In genomic region chr9:70049839-70050238, GRCm38 (mm10) we compare ENCODE assay signal across 18 mouse cellular contexts. TPM values are rescaled to one million over a fixed set of nuclear protein-coding genes. Genes with fewer than 3 reads are reported as not detected.
A peak's percentile ranks its signal among the peaks of the same experiment; 100 is the strongest.
DNase-seq lines count a peak whose midpoint lies in the region; ATAC-seq and TF ChIP-seq lines count a peak whose summit lies in the region.
"Had no signal": no experiment of that assay in that cellular context is flagged by ENCODE, and none has a peak within 500 bp of the region (broad histone marks: within the 10 kb centered on the region; RNA-seq: fewer than 3 reads in every experiment).

No protein-coding gene starts in this region.

- no peak for TF ChIP-seq CTCF in kidney, postnatal 0 days (IDR thresholded peaks at IDR 0.05; ENCODE audit: low read depth)
- TF ChIP-seq CTCF in E14TG2a.4 (conservative IDR thresholded peaks at IDR 0.05; ENCODE audit: low read length): no peak

- no peak overlapping the region for H3K4me3 ChIP-seq in kidney, postnatal 0 days (replicated peaks; ENCODE audit: low read depth, low read length)
- 0 out of 2 replicates have a peak overlapping the region, but pooled peaks have one; percentile 26 for H3K4me3 ChIP-seq in E14TG2a.4 (replicated peaks; ENCODE audit: low read length)
- no peak overlapping the region for H3K4me3 ChIP-seq in embryonic facial prominence, embryonic 13.5 days
- H3K4me3 ChIP-seq in stomach, embryonic 15.5 days (replicated peaks): no peak overlapping the region
- H3K4me3 ChIP-seq: limb, embryonic 15.5 days had no signal

- 12% methylated on average over 8 of the region's 8 CpGs for WGBS in kidney, postnatal 0 days
- WGBS in embryonic facial prominence, embryonic 13.5 days: 16% methylated on average over 8 of the region's 8 CpGs
- 16% methylated on average over 8 of the region's 8 CpGs for WGBS in stomach, embryonic 15.5 days

- no peak overlapping the region for H3K4me2 ChIP-seq in kidney, postnatal 0 days (ENCODE audit: low read length)
- peak overlapping the region; percentile 38 for H3K4me2 ChIP-seq in embryonic facial prominence, embryonic 13.5 days
- peak overlapping the region; percentile 12; the same call in 1 of the 2 replicates for H3K4me2 ChIP-seq in stomach, embryonic 15.5 days
- H3K4me2 ChIP-seq: limb, embryonic 15.5 days had no signal

- no peaks in the 10 kb centered on the region for H3K9me3 ChIP-seq in kidney, postnatal 0 days (replicated peaks; ENCODE audit: low read length)
- no peaks in the 10 kb centered on the region for H3K9me3 ChIP-seq in E14TG2a.4 (ENCODE audit: low read length)
- H3K9me3 ChIP-seq in embryonic facial prominence, embryonic 13.5 days: no peaks in the 10 kb centered on the region
- H3K9me3 ChIP-seq in stomach, embryonic 15.5 days: no peaks in the 10 kb centered on the region
- H3K9me3 ChIP-seq: G1E; limb, embryonic 15.5 days had no signal

- H3K27ac ChIP-seq in kidney, postnatal 0 days: no peak overlapping the region
- peak overlapping the region; percentile 11; the same call in 1 of the 2 replicates for H3K27ac ChIP-seq in embryonic facial prominence, embryonic 13.5 days
- peak overlapping the region; percentile 62; the same call in 1 of the 2 replicates for H3K27ac ChIP-seq in stomach, embryonic 15.5 days

- H3K36me3 ChIP-seq in kidney, postnatal 0 days (ENCODE audit: insufficient read depth, low read length): no peaks in the 10 kb centered on the region
- no peaks in the 10 kb centered on the region for H3K36me3 ChIP-seq in E14TG2a.4 (ENCODE audit: insufficient read depth, low read length)
- no peaks in the 10 kb centered on the region for H3K36me3 ChIP-seq in embryonic facial prominence, embryonic 13.5 days
- no peaks in the 10 kb centered on the region for H3K36me3 ChIP-seq in stomach, embryonic 15.5 days
- H3K36me3 ChIP-seq: G1E; limb, embryonic 15.5 days had no signal

- H3K9ac ChIP-seq in kidney, postnatal 0 days (ENCODE audit: low read depth, low read length): no peak overlapping the region
- H3K9ac ChIP-seq in embryonic facial prominence, embryonic 13.5 days: no peak overlapping the region
- H3K9ac ChIP-seq in stomach, embryonic 15.5 days: no peak overlapping the region
- H3K9ac ChIP-seq: limb, embryonic 15.5 days had no signal

- no peaks in the 10 kb centered on the region for H3K27me3 ChIP-seq in kidney, postnatal 0 days (ENCODE audit: insufficient read depth, low read length)
- no peaks in the 10 kb centered on the region for H3K27me3 ChIP-seq in E14TG2a.4 (ENCODE audit: insufficient read depth, low read length)
- no peaks in the 10 kb centered on the region for H3K27me3 ChIP-seq in embryonic facial prominence, embryonic 13.5 days
- H3K27me3 ChIP-seq in stomach, embryonic 15.5 days (replicated peaks): no peaks in the 10 kb centered on the region
- H3K27me3 ChIP-seq: limb, embryonic 15.5 days had no signal

- H3K4me1 ChIP-seq in kidney, postnatal 0 days (replicated peaks; ENCODE audit: insufficient read depth, low read length): peaks cover 3% of the 10 kb centered on the region; the same call in 1 of the 2 replicates
- peaks cover 56% of the 10 kb centered on the region for H3K4me1 ChIP-seq in E14TG2a.4 (replicated peaks; ENCODE audit: low read depth, low read length)
- H3K4me1 ChIP-seq in embryonic facial prominence, embryonic 13.5 days: peaks cover 22% of the 10 kb centered on the region
- H3K4me1 ChIP-seq in stomach, embryonic 15.5 days: peaks cover 33% of the 10 kb centered on the region; the same call in 1 of the 2 replicates

- ATAC-seq in kidney, postnatal 0 days (replicated peaks; ENCODE audit: low FRiP score, low read depth): no peak
- no peak for ATAC-seq in embryonic facial prominence, embryonic 13.5 days (ENCODE audit: insufficient number of reproducible peaks, insufficient read depth, low FRiP score, low TSS enrichment, low read depth)
- no peak for ATAC-seq in stomach, embryonic 15.5 days (ENCODE audit: insufficient read depth, low FRiP score, low read depth)
- ATAC-seq in frontal cortex, adult (ENCODE audit: low TSS enrichment): no peak
- ATAC-seq in CD4-positive, CD25-positive, alpha-beta regulatory T cell, adult 4 months: no peak
- ATAC-seq: forebrain, embryonic 14.5 days; inflammation-experienced regulatory T-cells, adult 6 months had no signal

- DNase-seq in kidney, postnatal 0 days (ENCODE audit: low spot score): peak; percentile 31
- no peak for DNase-seq in kidney, adult 9 months
- DNase-seq: cerebellum, adult 11 months; kidney, postnatal 36 days; thymus, postnatal 14 days had no signal

RNA-seq across cellular contexts. Expression of gene Gcnt3, which starts 12.0 kb away (rescaled TPM):
- polyA plus RNA-seq in kidney, postnatal 0 days (2015; fragmentation: Nextera tagmentation; extraction: Ambion mirVana): 2.6 and 2.9 TPM in 2 replicates
- polyA plus RNA-seq in embryonic facial prominence, embryonic 13.5 days (2015; fragmentation: Nextera tagmentation; extraction: Ambion mirVana): 0.07 TPM in 1 of 2 replicates, not detected in the other
- polyA plus RNA-seq in stomach, embryonic 15.5 days (2015; fragmentation: Nextera tagmentation; extraction: Ambion mirVana): 12.0 and 12.6 TPM in 2 replicates
- not detected for polyA plus RNA-seq in CD4-positive, CD25-positive, alpha-beta regulatory T cell, adult 4 months (2017; shearing (Covaris generic))
- polyA plus RNA-seq: cortical plate, adult 2 months; forebrain, embryonic 14.5 days; G1E; inflammation-experienced regulatory T-cells, adult 6 months; lung, postnatal 0 days; midbrain, postnatal 0 days; neural tube, embryonic 14.5 days had no signal

RNA-seq across cellular contexts. Expression of gene Gtf2a2, which starts 37.5 kb away (rescaled TPM):
- 210 and 211 TPM in 2 replicates for polyA plus RNA-seq in kidney, postnatal 0 days (2015; fragmentation: Nextera tagmentation; extraction: Ambion mirVana)
- 205 and 221 TPM in 2 replicates for polyA plus RNA-seq in embryonic facial prominence, embryonic 13.5 days (2015; fragmentation: Nextera tagmentation; extraction: Ambion mirVana)
- polyA plus RNA-seq in stomach, embryonic 15.5 days (2015; fragmentation: Nextera tagmentation; extraction: Ambion mirVana): 197 and 205 TPM in 2 replicates
- polyA plus RNA-seq in CD4-positive, CD25-positive, alpha-beta regulatory T cell, adult 4 months (2017; shearing (Covaris generic)): 100 to 1,000 TPM; 135 to 193 TPM
